Mouse (Mus musculus): ENCODE measurements around the gene Akr1c19.

DNA sequence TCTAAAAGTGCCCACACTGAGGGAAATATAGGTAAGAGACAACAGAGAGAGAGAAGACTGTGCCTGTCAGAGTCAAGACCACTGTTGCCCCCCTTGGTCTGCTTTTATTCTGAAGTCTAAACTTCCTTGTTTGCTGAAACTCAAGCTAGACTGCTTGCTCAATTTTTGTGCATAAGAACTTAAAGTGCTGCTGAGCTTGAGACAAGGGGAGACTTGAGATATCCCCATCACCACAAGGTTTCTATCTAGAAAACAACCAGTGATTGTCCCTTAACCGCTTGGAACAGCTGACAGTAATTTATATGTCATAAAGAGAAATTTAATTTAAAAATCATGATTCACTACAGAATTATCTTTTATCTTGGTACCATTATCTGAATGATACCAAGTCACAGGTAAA, 4.6 kb downstream of the Akr1c19 start:
- no peak for TF ChIP-seq CTCF (IDR thresholded peaks at IDR 0.05; ENCODE audit: control insufficient read depth, insufficient read depth, insufficient replicate concordance, low read depth, low read length)
- TF ChIP-seq POLR2A (IDR thresholded peaks at IDR 0.05; ENCODE audit: control insufficient read depth, low read depth, low read length) = no peak
